Mouse (Mus musculus) CH12.LX (cell line): ENCODE data around the gene Spz1.

Source experiments
- CTCF ChIP-seq, 2 experiments: IDR thresholded peaks in 1 of 2; conservative IDR thresholded peaks in 1 of 2; 2 replicates each; pipeline ENCODE4 v1.5.1; 2011 to 2012; ENCODE audit warnings: low read depth in 2 of 2, low read length in 2 of 2, improper control_type of control experiment in 1 of 2, inconsistent platforms in 1 of 2, mild to moderate bottlenecking in 1 of 2, moderate library complexity in 1 of 2
- HCFC1 ChIP-seq: IDR thresholded peaks from 2 replicates; pipeline ENCODE4 v1.6.1; 2012; ENCODE audit warnings: low read depth, mild to moderate bottlenecking, inconsistent platforms, low read length, improper control_type of control experiment
- MAX ChIP-seq: IDR thresholded peaks from 2 replicates; pipeline ENCODE4 v1.6.1; 2011; ENCODE audit warnings: low read length, improper control_type of control experiment
- POLR2A ChIP-seq: IDR thresholded peaks from 2 replicates; pipeline ENCODE4 v1.6.1; 2011; ENCODE audit warnings: low read depth, mild to moderate bottlenecking, improper control_type of control experiment, low read length
- TCF12 ChIP-seq: IDR thresholded peaks from 2 replicates; pipeline ENCODE4 v1.6.1; 2014; ENCODE audit warnings: low read depth, mild to moderate bottlenecking, inconsistent platforms, low read length, improper control_type of control experiment
- USF1 ChIP-seq: IDR thresholded peaks from 2 replicates; pipeline ENCODE4 v1.6.1; 2014; ENCODE audit warnings: low read depth, mild to moderate bottlenecking, inconsistent platforms, low read length, improper control_type of control experiment

GRCm38 (mm10) chr13:92557229-92557628 lies 18.7 kb downstream of the Spz1 start:
- TF ChIP-seq POLR2A = no peak
- TF ChIP-seq CTCF (conservative IDR thresholded peaks at IDR 0.05 in 1 of 2, IDR thresholded peaks at IDR 0.05 in 1 of 2; ENCODE audit: low read depth in 2 of 2, low read length in 2 of 2) = no peak
- no peak for TF ChIP-seq TCF12
- no peak for TF ChIP-seq HCFC1
- no peak for TF ChIP-seq MAX
- TF ChIP-seq USF1 = no peak
